In the genomic region with DNA sequence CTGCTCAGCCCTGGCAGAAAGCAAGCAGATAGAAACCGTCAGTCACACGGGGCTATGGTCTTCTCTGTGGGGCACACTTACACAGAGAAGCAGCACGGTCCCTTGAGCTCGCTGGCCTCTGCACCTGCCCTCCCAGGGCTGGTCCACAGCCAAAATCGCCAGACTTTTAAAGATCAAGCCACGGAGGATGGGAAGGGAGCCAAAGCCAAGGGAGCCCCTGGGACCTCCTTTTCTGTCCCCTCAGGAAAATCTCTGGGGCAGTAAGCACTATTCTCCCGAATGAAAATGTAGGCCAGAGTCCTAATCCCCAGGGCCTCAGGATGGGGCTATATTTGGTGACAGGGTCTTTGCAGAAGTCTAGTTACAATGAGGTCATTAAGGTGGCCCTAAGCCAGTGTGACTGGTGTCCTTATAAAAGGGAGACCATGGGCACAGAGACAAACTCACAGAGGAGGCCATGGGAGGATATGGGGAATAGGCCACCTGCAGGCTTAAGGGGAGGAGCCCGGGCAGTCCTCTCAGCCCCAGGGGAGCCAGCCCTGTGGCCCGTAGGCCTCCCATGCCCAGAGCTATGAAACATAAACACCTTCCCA, we compare ENCODE assay signal across 8 mouse cellular contexts. TPM values are rescaled to one million over a fixed set of nuclear protein-coding genes. Genes with fewer than 3 reads are reported as not detected.
A peak's percentile ranks its signal among the peaks of the same experiment; 100 is the strongest.
DNase-seq lines count a peak whose midpoint lies in the region; ATAC-seq and TF ChIP-seq lines count a peak whose summit lies in the region.

No protein-coding gene starts in this region.

- H3K27me3 ChIP-seq in embryonic facial prominence, embryonic 14.5 days (replicated peaks; ENCODE audit: control insufficient read depth, insufficient read depth, low read length) = no peaks in the 10 kb centered on the region
- no peaks in the 10 kb centered on the region for H3K27me3 ChIP-seq in heart, postnatal 0 days (ENCODE audit: control insufficient read depth, insufficient read depth, low read length)
- no peaks in the 10 kb centered on the region for H3K27me3 ChIP-seq in stomach, embryonic 16.5 days (ENCODE audit: control insufficient read depth, insufficient read depth, low read length)

- peaks cover 39% of the 10 kb centered on the region for H3K4me1 ChIP-seq in embryonic facial prominence, embryonic 14.5 days (ENCODE audit: control insufficient read depth, insufficient read depth, low read length)
- H3K4me1 ChIP-seq in heart, postnatal 0 days (ENCODE audit: control insufficient read depth, insufficient read depth) = peaks cover 60% of the 10 kb centered on the region
- peaks cover 47% of the 10 kb centered on the region for H3K4me1 ChIP-seq in stomach, embryonic 16.5 days (ENCODE audit: control insufficient read depth, insufficient read depth, low read length)

- DNase-seq in brain, embryonic 14.5 days (ENCODE audit: low read depth) = peak; percentile 87
- DNase-seq in embryonic facial prominence, embryonic 14.5 days (ENCODE audit: low spot score) = no peak
- DNase-seq in heart, postnatal 0 days (ENCODE audit: low spot score) = peak; percentile 70
- DNase-seq in kidney, postnatal 4 days = peak; percentile 49 to 61
- DNase-seq in natural killer cell, adult 2 months (ENCODE audit: low spot score in 2 of 2) = no peak
- DNase-seq in spleen, adult 12 weeks (ENCODE audit: low spot score) = no peak
- DNase-seq in lung, postnatal 10 days = no peak

- TF ChIP-seq CTCF in brain, embryonic 14.5 days (IDR thresholded peaks at IDR 0.05; ENCODE audit: borderline replicate concordance, extremely low read depth, insufficient read depth, insufficient read length) = no peak
- no peak for TF ChIP-seq CTCF in heart, postnatal 0 days (IDR thresholded peaks at IDR 0.05; ENCODE audit: low read depth)

- ATAC-seq in embryonic facial prominence, embryonic 14.5 days (ENCODE audit: low read depth) = no peak; the same call in 1 of the 2 replicates
- ATAC-seq in heart, postnatal 0 days (ENCODE audit: insufficient read depth, low read depth) = peak; percentile 70
- ATAC-seq in stomach, embryonic 16.5 days (ENCODE audit: insufficient read depth, low FRiP score) = 0 out of 2 replicates have a peak, but pooled peaks have one; percentile 15

- no peak overlapping the region for H3K4me2 ChIP-seq in embryonic facial prominence, embryonic 14.5 days (ENCODE audit: low read depth, low read length)
- peak overlapping the region; percentile 13; the same call in 1 of the 2 replicates for H3K4me2 ChIP-seq in heart, postnatal 0 days (ENCODE audit: low read depth, low read length)
- no peak overlapping the region for H3K4me2 ChIP-seq in stomach, embryonic 16.5 days (ENCODE audit: low read depth, low read length)

- no peaks in the 10 kb centered on the region for H3K9me3 ChIP-seq in embryonic facial prominence, embryonic 14.5 days (ENCODE audit: control insufficient read depth, low read length)
- no peaks in the 10 kb centered on the region for H3K9me3 ChIP-seq in heart, postnatal 0 days (replicated peaks; ENCODE audit: control insufficient read depth, low read length)
- no peaks in the 10 kb centered on the region for H3K9me3 ChIP-seq in stomach, embryonic 16.5 days (replicated peaks; ENCODE audit: control insufficient read depth, low read length)

- peak overlapping the region; percentile 8; the same call in 1 of the 2 replicates for H3K9ac ChIP-seq in embryonic facial prominence, embryonic 14.5 days (ENCODE audit: low read depth, low read length)
- 0 out of 2 replicates have a peak overlapping the region, but pooled peaks have one; percentile 13 for H3K9ac ChIP-seq in heart, postnatal 0 days (replicated peaks; ENCODE audit: low read depth, low read length)
- H3K9ac ChIP-seq in stomach, embryonic 16.5 days (ENCODE audit: low read length) = peak overlapping the region; percentile 6; the same call in 1 of the 2 replicates

- H3K27ac ChIP-seq in embryonic facial prominence, embryonic 14.5 days (replicated peaks; ENCODE audit: low read depth, low read length) = peak overlapping the region; percentile 71
- peak overlapping the region; percentile 83 for H3K27ac ChIP-seq in heart, postnatal 0 days (ENCODE audit: low read depth)
- peak overlapping the region; percentile 83 for H3K27ac ChIP-seq in stomach, embryonic 16.5 days (ENCODE audit: low read length)

- WGBS in embryonic facial prominence, embryonic 14.5 days = 48% methylated on average over 9 of the region's 9 CpGs
- WGBS in heart, postnatal 0 days = 21% methylated on average over 9 of the region's 9 CpGs
- 42% methylated on average over 9 of the region's 9 CpGs for WGBS in stomach, embryonic 16.5 days

- TF ChIP-seq EP300 in heart, postnatal 0 days (IDR thresholded peaks at IDR 0.05; ENCODE audit: low read depth) = no peak

- H3K4me3 ChIP-seq in embryonic facial prominence, embryonic 14.5 days (ENCODE audit: low read depth, low read length) = no peak overlapping the region
- H3K4me3 ChIP-seq in heart, postnatal 0 days (ENCODE audit: low read depth, low read length) = no peak overlapping the region
- H3K4me3 ChIP-seq in stomach, embryonic 16.5 days (replicated peaks; ENCODE audit: low read length) = no peak overlapping the region

- no peaks in the 10 kb centered on the region for H3K36me3 ChIP-seq in embryonic facial prominence, embryonic 14.5 days (ENCODE audit: control insufficient read depth, insufficient read depth, low read length)
- H3K36me3 ChIP-seq in heart, postnatal 0 days (replicated peaks; ENCODE audit: control insufficient read depth, insufficient read depth, low read length) = no peaks in the 10 kb centered on the region
- H3K36me3 ChIP-seq in stomach, embryonic 16.5 days (ENCODE audit: control insufficient read depth, insufficient read depth, low read length) = no peaks in the 10 kb centered on the region

- TF ChIP-seq POLR2A in brain, embryonic 14.5 days (IDR thresholded peaks at IDR 0.05; ENCODE audit: borderline replicate concordance, extremely low read depth, insufficient read depth, insufficient read length, poor library complexity, severe bottlenecking) = no peak

RNA-seq across cellular contexts. Expression of gene Galnt2, which starts 53.9 kb away (rescaled TPM):
- polyA plus RNA-seq in brain, embryonic 14.5 days (2012; rRNA removed) = 42.0 and 50.3 TPM in 2 replicates
- polyA plus RNA-seq in embryonic facial prominence, embryonic 14.5 days (2014; fragmentation: Nextera tagmentation; extraction: Ambion mirVana) = 66.1 and 70.0 TPM in 2 replicates
- total RNA-seq in heart, postnatal 0 days (2014; rRNA removed; ENCODE audit: low replicate concordance) = 30.0 and 35.4 TPM in 2 replicates
- 24.6 and 30.3 TPM in 2 replicates for polyA plus RNA-seq in heart, postnatal 0 days (2015; fragmentation: Nextera tagmentation; extraction: Ambion mirVana)
- polyA plus RNA-seq in stomach, embryonic 16.5 days (2015; fragmentation: Nextera tagmentation; extraction: Ambion mirVana) = 47.4 and 49.3 TPM in 2 replicates

Comparison
In these comparisons a context has a peak if more than half of its experiments do, and no peak if none do; other contexts are left out.
1. DNase-seq: peak in brain, embryonic 14.5 days (single experiment), heart, postnatal 0 days (single experiment) and kidney, postnatal 4 days (2 of 2); none in embryonic facial prominence, embryonic 14.5 days (single experiment), natural killer cell, adult 2 months (0 of 2), spleen, adult 12 weeks (single experiment) and lung, postnatal 10 days (single experiment).
2. Peak in every context shown above with its lines, with median percentiles within 50 percentile points of each other: H3K27ac ChIP-seq and H3K9ac ChIP-seq.